Mouse (Mus musculus) hindbrain, embryonic 15.5 days (tissue): ENCODE results near the gene Efcab11. TPM values are rescaled to one million over a fixed set of nuclear protein-coding genes. Genes with fewer than 3 reads are reported as not detected.

Experiments used
- ATAC-seq: fragments of 200-750 bp; cut with Nextera tagmentation; 2 replicates; pipeline ENCODE4 v1.8.0; 2017; ENCODE audit warnings: low read depth, moderate number of reproducible peaks, moderate TSS enrichment; ENCODE audit not compliant: low FRiP score
- H3K27ac ChIP-seq: fragments of 300-500 bp; sonication (generic); replicated peaks from 2 replicates; pipeline ENCODE4 v1.5.1; 2015; ENCODE audit warnings: mild to moderate bottlenecking, inconsistent platforms
- H3K27me3 ChIP-seq: fragments of 300-500 bp; sonication (generic); 2 replicates; pipeline ENCODE4 v1.6.1; 2015; ENCODE audit warnings: control low read depth, inconsistent platforms
- H3K36me3 ChIP-seq: fragments of 300-500 bp; sonication (generic); 2 replicates; pipeline ENCODE4 v1.6.1; 2015; ENCODE audit warnings: control low read depth, inconsistent platforms
- H3K4me1 ChIP-seq: fragments of 300-500 bp; sonication (generic); replicated peaks from 2 replicates; pipeline ENCODE4 v1.6.1; 2015; ENCODE audit warnings: control low read depth, inconsistent platforms
- H3K4me2 ChIP-seq: fragments of 300-500 bp; sonication (generic); 2 replicates; pipeline ENCODE4 v1.6.1; 2015; ENCODE audit warnings: moderate library complexity, mild to moderate bottlenecking, inconsistent platforms
- H3K4me3 ChIP-seq: fragments of 300-500 bp; sonication (generic); 2 replicates; pipeline ENCODE4 v1.5.1; 2015; ENCODE audit warnings: mild to moderate bottlenecking, inconsistent platforms
- H3K9ac ChIP-seq: fragments of 300-500 bp; sonication (generic); 2 replicates; pipeline ENCODE4 v1.6.1; 2015; ENCODE audit warnings: inconsistent platforms
- H3K9me3 ChIP-seq: fragments of 300-500 bp; sonication (generic); 2 replicates; pipeline ENCODE4 v1.6.1; 2016; ENCODE audit warnings: control low read depth, inconsistent platforms
- whole genome bisulfite sequencing: fragments of 180-500 bp; shearing (Covaris S2); methylation state at CpG from one replicate; pipeline ENCODE4 v1.1.7; 2015; 5-methylcytosine and 5-hydroxymethylcytosine counted together
- polyA plus RNA-seq: library from polyadenylated mRNA; unstranded; fragments of >200 nt; fragmentation: Nextera tagmentation; extraction: Ambion mirVana; gene quantifications from 2 replicates; pipeline ENCODE4 v1.2.1, GENCODE M21; 2015

The Efcab11 gene
- polyA plus RNA-seq, 1 experiment from 2014 or later = 5.2 TPM

DNA sequence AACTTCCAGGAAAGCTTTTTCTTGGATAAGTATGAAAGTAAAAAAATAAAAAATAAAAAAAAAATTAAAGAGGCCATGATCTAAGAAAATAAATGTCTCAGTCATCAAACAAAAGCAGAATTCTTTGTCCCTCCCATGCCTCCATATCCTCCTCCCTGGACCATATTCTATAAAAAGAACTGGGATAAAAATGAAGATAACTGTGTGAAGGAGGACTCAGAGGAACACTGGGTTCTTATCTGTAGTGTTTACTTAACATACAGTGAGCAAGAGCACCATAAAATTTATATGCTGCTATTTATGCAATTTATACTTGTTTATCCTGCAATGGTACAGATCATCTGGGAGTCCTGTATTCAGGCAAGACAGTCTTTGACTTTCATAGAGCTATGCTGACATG is 19.6 kb downstream of the Efcab11 start:
- H3K4me3 ChIP-seq = no peak overlapping the region
- no peaks in the 10 kb centered on the region for H3K9me3 ChIP-seq
- ATAC-seq = no peak
- no peaks in the 10 kb centered on the region for H3K4me1 ChIP-seq
- H3K9ac ChIP-seq = no peak overlapping the region
- no peaks in the 10 kb centered on the region for H3K27me3 ChIP-seq
- no peaks in the 10 kb centered on the region for H3K36me3 ChIP-seq
- no peak overlapping the region for H3K4me2 ChIP-seq
- H3K27ac ChIP-seq = no peak overlapping the region

DNA sequence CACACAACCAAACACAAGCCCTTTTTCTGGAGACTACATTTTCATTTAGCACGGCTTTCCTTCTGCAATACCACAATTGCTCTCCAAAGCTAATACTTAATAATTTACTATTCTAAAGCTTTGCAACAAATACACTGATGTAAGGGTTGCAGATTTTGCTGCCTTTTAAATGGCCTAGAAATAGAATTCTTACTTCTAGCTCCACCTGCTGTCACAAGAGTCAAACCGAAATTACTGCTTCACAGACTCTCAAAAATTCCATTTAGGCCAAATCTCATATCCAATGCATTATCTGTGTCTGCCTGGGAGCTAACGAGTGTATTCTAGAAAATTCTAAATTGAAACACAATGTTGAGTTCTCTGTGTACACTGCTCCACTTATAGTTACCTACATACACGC is 23.3 kb downstream of the Efcab11 start:
- Histone ChIP-seq H3K4me1 (peaks cover 9% of the 10 kb centered on the region; the same call in 1 of the 2 replicates), H3K27ac (no peak overlapping the region), H3K9ac (no peak overlapping the region), H3K27me3 (no peaks in the 10 kb centered on the region), H3K4me2 (no peak overlapping the region), H3K9me3 (no peaks in the 10 kb centered on the region), H3K36me3 (no peaks in the 10 kb centered on the region), H3K4me3 (no peak overlapping the region)
- whole genome bisulfite sequencing = 79% methylated on average over 4 of the region's 4 CpGs
- peak; percentile 30; the same call in 1 of the 2 replicates for ATAC-seq

DNA sequence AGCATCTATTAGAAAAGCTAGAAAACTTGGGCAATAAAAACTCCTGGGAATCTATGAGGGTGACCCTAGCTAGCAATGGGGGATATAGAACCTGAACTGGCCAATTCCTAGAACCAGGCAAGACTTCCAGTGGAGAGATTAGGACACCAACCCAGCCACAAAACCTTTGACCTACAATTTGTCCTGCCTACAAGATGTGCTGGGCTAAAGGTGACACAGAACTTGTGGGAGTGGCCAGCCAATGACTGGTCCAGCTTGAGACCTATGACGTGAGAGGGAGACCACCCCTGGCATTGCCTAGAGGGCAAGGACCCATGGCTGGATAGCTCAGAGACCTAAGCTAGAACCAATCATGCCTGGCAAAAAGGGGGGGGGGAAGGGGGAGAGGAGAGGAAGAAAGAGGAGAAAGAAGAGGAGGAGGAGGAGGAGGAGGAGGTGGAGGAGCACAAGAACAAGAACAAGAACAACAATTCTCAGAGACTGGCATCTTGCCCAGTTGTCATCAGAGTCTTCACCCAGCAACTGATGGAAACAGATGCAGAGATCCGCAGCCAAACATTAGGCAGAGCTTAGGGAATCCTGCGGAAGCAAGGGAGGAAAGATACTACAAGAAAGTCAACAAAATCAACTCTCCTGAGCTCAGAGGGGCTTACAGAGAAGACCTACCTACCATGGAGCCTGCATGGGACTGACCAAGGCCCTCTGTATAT is 24.7 kb downstream of the Efcab11 start:
- ATAC-seq = no peak
- Histone ChIP-seq H3K4me3 (no peak overlapping the region), H3K27ac (no peak overlapping the region), H3K4me2 (no peak overlapping the region), H3K27me3 (no peaks in the 10 kb centered on the region), H3K9ac (no peak overlapping the region), H3K4me1 (peaks cover 13% of the 10 kb centered on the region; the same call in 1 of the 2 replicates), H3K36me3 (no peaks in the 10 kb centered on the region), H3K9me3 (no peaks in the 10 kb centered on the region)
- WGBS = 68% methylated on average over 3 of the region's 3 CpGs

DNA sequence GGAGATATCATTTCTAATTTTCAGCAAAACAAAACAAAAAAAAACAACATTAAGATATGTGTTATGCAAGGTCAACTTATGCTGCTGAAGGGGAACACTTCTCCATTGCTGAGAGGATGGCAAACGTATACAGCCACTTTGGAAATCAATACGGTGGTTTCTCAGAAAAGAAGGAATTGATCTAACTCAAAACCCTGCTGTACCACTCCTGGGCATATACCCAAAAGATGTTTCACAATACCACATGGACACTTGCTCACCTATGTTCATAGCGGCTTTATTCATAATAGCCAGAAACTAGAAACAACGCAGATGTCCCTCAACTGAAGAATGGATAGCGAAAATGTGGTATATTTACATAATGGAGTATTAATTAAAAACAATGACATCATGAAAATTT is 25.6 kb downstream of the Efcab11 start:
- WGBS = 95% methylated on average over 5 of the region's 5 CpGs
- Histone ChIP-seq H3K27ac (no peak overlapping the region), H3K9ac (no peak overlapping the region), H3K4me3 (no peak overlapping the region), H3K27me3 (no peaks in the 10 kb centered on the region), H3K4me1 (peaks cover 16% of the 10 kb centered on the region), H3K36me3 (no peaks in the 10 kb centered on the region), H3K4me2 (no peak overlapping the region), H3K9me3 (no peaks in the 10 kb centered on the region)
- ATAC-seq = no peak

DNA sequence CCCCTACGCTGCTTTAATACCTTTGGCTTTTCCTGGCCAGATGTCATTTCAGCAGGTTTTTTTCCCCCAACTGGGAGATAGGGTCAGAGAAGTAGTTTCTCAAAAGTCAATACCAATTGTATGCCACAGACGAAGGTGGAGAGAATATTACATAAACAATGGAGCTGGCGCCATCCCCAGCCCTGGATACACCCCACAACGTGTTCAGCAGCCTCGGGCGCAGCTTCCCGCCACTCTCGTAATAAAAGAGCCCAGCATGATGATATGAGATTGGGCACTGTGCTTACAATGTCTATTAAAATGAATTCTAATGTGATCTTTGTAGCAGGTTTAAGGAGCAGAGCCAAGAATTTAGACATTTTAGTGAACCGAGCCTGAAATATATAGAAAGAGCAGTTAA is 28.2 kb downstream of the Efcab11 start:
- Histone ChIP-seq H3K9me3 (no peaks in the 10 kb centered on the region), H3K4me2 (no peak overlapping the region), H3K27me3 (no peaks in the 10 kb centered on the region), H3K4me1 (peaks cover 31% of the 10 kb centered on the region), H3K4me3 (no peak overlapping the region), H3K36me3 (no peaks in the 10 kb centered on the region), H3K27ac (no peak overlapping the region), H3K9ac (no peak overlapping the region)
- WGBS = 34% methylated on average over 9 of the region's 9 CpGs
- no peak for ATAC-seq

DNA sequence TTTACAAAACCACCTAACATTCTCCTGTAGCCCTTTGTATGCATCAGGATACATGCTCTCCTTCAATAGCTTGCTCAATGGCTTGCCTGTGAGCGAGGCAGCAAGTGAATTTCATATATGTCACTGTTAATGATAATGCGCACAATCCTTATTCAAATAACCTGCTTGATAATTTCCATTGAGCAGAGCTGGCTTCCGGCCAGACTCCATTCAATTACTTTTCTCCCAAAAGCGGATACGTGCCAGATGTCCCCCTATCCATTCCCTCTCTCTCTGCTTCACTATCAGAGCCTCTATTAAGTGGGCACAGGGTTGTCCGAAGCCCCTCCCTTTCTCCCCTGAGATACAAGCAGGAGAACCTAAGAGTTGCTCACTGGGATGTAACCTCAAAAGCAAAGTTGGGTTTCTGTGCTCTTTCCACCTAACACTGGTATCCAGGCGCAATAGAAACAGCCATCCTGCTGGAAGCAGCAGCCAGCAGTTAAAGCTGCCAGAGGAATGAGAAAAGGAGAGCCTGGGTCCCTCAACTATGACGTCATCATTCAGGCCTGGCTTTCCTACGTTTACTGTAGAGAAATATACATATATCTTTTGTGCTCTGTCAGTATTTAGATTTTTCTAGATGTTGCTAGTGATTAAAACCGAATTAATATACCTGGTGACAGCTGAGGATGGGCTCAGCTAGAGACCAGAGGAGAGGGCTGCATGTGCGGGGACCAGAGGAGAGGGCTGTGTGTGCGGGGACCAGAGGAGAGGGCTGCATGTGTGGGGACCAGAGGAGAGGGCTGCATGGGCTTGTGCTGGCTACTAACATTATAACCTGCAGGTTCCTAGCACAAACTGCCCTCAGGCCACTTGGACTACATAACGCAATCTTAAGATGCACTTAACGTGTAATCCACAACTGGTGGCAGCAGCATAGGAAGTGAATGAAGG is 30.6 kb downstream of the Efcab11 start:
- Histone ChIP-seq H3K4me2 (no peak overlapping the region; the same call in 1 of the 2 replicates), H3K9ac (no peak overlapping the region)
- peak; percentile 63; the same call in 1 of the 2 replicates for ATAC-seq

DNA sequence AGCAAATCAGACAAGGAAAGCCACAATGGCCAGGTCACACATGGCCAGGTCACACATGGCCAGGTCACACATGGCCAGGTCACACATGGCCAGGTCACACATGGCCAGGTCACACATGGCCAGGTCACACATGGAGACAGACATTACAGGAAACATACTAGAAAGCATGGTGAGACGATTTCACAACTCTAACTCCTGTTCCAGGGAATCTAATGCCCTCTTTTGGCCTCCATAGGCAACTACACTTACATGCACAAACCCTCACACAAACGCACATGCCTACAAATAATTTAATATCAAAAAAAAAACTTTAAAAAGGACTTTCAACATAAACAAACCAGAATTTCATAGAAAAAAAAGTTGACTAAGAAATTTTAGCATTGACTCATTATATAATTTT is 34.2 kb downstream of the Efcab11 start:
- H3K9ac ChIP-seq = no peak overlapping the region
- peaks cover 18% of the 10 kb centered on the region for H3K4me1 ChIP-seq
- H3K27me3 ChIP-seq = no peaks in the 10 kb centered on the region
- no peaks in the 10 kb centered on the region for H3K36me3 ChIP-seq
- H3K9me3 ChIP-seq = no peaks in the 10 kb centered on the region
- no peak overlapping the region for H3K4me3 ChIP-seq
- no peak overlapping the region for H3K4me2 ChIP-seq
- no peak for ATAC-seq
- no peak overlapping the region for H3K27ac ChIP-seq
- 90% methylated on average over 2 of the region's 2 CpGs for WGBS

More for the DNA sequence above, 30.6 kb downstream of the Efcab11 start:
- H3K36me3 ChIP-seq = no peaks in the 10 kb centered on the region
- WGBS = 44% methylated on average over 14 of the region's 14 CpGs
- H3K27ac ChIP-seq = peak overlapping the region; percentile 51
- no peaks in the 10 kb centered on the region for H3K9me3 ChIP-seq
- H3K4me1 ChIP-seq = peaks cover 31% of the 10 kb centered on the region
- H3K4me3 ChIP-seq = no peak overlapping the region
- H3K27me3 ChIP-seq = no peaks in the 10 kb centered on the region

DNA sequence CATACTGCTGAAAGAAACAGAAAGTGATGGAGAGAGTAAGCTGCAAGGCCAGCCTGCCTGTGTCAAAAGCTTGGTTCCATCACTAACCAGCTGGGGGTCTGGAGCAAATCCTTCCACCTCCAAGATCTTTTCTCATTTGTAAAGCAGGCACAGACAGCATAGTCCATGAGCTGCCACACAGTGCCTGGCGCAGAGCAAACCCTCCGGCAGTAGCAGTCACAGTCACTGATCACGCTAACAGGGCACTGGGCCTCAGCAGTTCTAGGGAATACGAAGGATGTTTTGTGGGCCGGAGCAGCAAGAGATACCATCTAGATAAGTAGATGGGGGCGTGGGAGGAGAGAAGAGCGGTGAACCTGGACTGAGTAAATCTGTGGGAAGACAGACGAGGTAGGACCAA is 39.3 kb downstream of the Efcab11 start:
- Histone ChIP-seq H3K9ac (no peak overlapping the region), H3K9me3 (no peaks in the 10 kb centered on the region), H3K27ac (no peak overlapping the region), H3K4me2 (no peak overlapping the region), H3K4me1 (no peaks in the 10 kb centered on the region), H3K27me3 (no peaks in the 10 kb centered on the region), H3K4me3 (no peak overlapping the region), H3K36me3 (no peaks in the 10 kb centered on the region)
- no peak for ATAC-seq
- 81% methylated on average over 8 of the region's 8 CpGs for WGBS

DNA sequence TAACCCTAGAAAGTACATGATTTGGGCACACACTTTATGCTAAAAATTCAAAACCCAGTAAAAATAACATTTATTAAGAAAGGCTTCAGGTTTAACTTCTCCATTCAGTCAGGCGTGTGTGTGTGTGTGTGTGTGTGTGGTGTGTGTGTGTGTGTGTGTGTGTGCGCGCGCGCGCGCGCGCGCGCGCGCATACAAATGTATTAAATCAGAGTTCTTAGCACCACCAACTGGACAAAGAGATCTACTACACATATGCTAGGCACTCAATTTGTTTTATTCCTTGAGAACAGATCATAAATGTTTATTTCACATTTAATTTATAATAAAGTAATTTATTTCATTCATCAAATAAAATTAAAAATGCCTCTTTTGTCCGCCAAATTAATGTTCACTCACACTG is 45.5 kb downstream of the Efcab11 start:
- 75% methylated on average over 14 of the region's 14 CpGs for WGBS
- no peak for ATAC-seq
- no peak overlapping the region for H3K4me3 ChIP-seq
- H3K4me1 ChIP-seq = peaks cover 13% of the 10 kb centered on the region
- no peak overlapping the region for H3K27ac ChIP-seq
- H3K9ac ChIP-seq = no peak overlapping the region
- H3K27me3 ChIP-seq = no peaks in the 10 kb centered on the region
- no peak overlapping the region for H3K4me2 ChIP-seq
- no peaks in the 10 kb centered on the region for H3K36me3 ChIP-seq
- H3K9me3 ChIP-seq = no peaks in the 10 kb centered on the region

DNA sequence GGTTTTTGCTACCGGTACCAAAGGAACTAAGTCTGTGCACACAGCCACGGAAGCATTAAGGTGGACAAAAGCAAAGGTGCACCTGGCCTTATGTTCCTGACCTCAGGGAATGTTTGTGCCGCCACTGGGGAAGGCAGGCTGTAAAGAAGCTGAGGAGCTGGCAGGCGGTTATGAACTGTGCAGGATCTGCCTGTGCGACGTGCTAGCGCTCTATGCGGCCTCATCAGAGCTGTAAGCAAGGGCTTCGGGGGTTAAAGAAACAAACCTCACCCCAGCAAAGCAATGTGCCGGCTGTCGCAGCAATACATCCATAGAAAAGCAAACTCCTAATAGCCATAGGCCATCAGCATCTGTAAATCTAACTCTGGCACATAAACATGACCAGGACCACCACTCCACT is 46.1 kb downstream of the Efcab11 start:
- no peaks in the 10 kb centered on the region for H3K9me3 ChIP-seq
- no peak overlapping the region for H3K27ac ChIP-seq
- H3K27me3 ChIP-seq = no peaks in the 10 kb centered on the region
- H3K4me1 ChIP-seq = peaks cover 13% of the 10 kb centered on the region
- no peaks in the 10 kb centered on the region for H3K36me3 ChIP-seq
- no peak overlapping the region for H3K9ac ChIP-seq
- WGBS = 68% methylated on average over 11 of the region's 11 CpGs
- no peak for ATAC-seq
- H3K4me2 ChIP-seq = no peak overlapping the region
- no peak overlapping the region for H3K4me3 ChIP-seq

DNA sequence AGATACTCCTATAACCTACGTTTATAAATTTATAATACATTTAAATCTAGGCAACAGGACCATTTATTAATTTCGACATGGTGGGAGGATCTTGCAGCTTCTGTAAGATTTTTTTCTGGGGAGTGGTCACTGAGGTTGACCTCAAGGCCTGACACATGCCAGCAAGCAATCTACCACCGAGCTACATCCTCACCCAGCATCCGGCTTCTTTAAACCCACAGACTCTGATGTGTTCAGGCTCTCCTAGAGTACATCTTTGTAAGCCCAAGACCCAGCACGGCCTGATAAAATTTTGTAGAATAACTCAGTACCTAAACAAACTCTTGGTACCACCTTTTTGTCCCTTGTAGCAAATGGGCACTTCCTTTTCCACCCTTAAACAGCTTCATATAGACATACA is 46.7 kb downstream of the Efcab11 start:
- H3K9ac ChIP-seq = no peak overlapping the region

DNA sequence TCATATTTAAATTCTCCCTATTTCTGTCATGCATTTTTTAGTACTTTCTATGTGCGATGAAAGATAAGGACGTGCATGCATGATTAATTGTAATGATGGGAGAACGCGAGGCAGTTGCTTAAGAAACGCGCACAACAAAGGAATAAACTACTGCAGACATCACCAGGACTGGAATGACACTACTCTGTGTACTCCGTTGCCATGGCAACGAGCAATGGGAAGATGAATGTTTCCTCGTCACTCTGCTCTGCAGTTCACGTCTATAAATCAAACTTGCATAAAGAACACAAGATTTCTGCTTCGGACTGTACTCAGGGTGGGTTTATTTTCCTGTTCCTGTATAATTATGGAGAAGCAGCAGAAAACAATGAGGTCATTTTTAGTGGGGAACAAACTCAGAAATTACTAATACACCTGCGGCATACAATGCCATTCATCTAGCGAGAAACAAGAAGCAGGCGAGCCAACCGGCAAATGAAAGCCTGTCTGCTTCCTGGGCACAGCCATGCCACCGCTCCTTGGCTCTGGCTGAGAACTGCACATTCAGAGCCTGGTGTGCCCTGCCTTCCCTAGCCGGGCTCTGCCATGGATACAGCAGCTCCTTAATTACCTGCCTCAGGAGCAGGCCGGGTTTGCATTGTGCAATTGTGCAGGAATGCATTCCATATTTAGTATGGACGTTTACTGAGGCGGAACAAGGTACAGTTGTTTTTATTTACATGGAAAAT is 47.7 kb downstream of the Efcab11 start:
- H3K36me3 ChIP-seq = no peaks in the 10 kb centered on the region
- peaks cover 13% of the 10 kb centered on the region for H3K4me1 ChIP-seq
- H3K4me3 ChIP-seq = peak overlapping the region; percentile 4; the same call in 1 of the 2 replicates
- 0 out of 2 replicates have a peak overlapping the region, but pooled peaks have one; percentile 16 for H3K9ac ChIP-seq
- peak overlapping the region; percentile 79 for H3K27ac ChIP-seq
- WGBS = 23% methylated on average over 20 of the region's 20 CpGs
- H3K9me3 ChIP-seq = no peaks in the 10 kb centered on the region
- no peaks in the 10 kb centered on the region for H3K27me3 ChIP-seq
- ATAC-seq = peak; percentile 92
- peak overlapping the region; percentile 43 for H3K4me2 ChIP-seq

More for the DNA sequence above, 46.7 kb downstream of the Efcab11 start:
- Histone ChIP-seq H3K4me3 (no peak overlapping the region), H3K9me3 (no peaks in the 10 kb centered on the region), H3K4me1 (peaks cover 13% of the 10 kb centered on the region), H3K27me3 (no peaks in the 10 kb centered on the region), H3K27ac (no peak overlapping the region), H3K36me3 (no peaks in the 10 kb centered on the region), H3K4me2 (no peak overlapping the region)
- 94% methylated on average over 5 of the region's 5 CpGs for WGBS
- no peak for ATAC-seq
